12 mouse cellular contexts compared by ENCODE assay signal in the genomic region with DNA sequence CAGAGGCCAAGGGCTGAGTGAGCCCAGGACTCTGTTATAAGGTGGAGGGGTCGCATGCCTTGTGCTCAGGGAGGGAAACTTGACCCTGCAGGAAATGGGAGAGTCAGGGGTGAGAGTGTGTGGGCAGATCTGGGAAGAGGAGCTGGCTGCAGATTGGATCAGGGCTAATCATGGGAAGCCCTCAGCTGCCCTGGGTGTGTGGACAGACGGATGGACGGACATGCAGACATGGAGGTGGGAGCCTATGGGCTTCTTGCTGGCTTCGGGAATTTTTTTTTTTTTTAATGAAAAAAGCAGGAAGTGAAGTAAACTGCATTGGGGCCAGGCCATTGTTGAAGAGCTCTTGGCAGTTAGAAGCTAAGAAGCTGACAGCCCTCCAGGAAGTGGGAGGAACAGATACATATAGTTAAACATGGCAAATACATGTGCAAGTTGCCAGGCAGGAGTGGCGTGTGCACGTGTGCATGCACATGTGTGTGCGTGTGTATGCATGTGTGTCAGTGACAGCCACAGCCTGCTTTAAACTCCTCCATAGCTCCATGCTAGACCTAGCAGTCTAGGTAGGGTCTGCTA. TPM values are rescaled to one million over a fixed set of nuclear protein-coding genes. Genes with fewer than 3 reads are reported as not detected.
DNase-seq lines count a peak whose midpoint lies in the region; ATAC-seq and TF ChIP-seq lines count a peak whose summit lies in the region.
"Had no signal": no experiment of that assay in that cellular context is flagged by ENCODE, and none has a peak within 500 bp of the region (broad histone marks: within the 10 kb centered on the region; RNA-seq: fewer than 3 reads in every experiment).

No protein-coding gene starts in this region.

- peaks cover 3 to 12% of the 10 kb centered on the region in 2 experiments; a peak in 3 of 4 replicates for H3K4me1 ChIP-seq in MEL (ENCODE audit: control insufficient read depth in 1 of 2, insufficient read depth in 2 of 2, low read length in 2 of 2)
- H3K4me1 ChIP-seq in limb, embryonic 15.5 days: peaks cover 26% of the 10 kb centered on the region

- 71% methylated on average over 7 of the region's 7 CpGs for WGBS in limb, embryonic 15.5 days

- H3K79me2 ChIP-seq in MEL (ENCODE audit: control insufficient read depth, insufficient read depth, low read length, poor library complexity): no peaks in the 10 kb centered on the region

- no peaks in the 10 kb centered on the region for H3K27me3 ChIP-seq in MEL (ENCODE audit: control insufficient read depth in 1 of 2, insufficient read depth in 2 of 2, low read length in 2 of 2)
- H3K27me3 ChIP-seq in limb, embryonic 15.5 days: no peaks in the 10 kb centered on the region
- H3K27me3 ChIP-seq: limb, embryonic 13.5 days had no signal

- peak overlapping the region; percentile 18; the same call in 1 of the 2 replicates for H3K4me3 ChIP-seq in layer of hippocampus, adult 2 months
- no peak overlapping the region for H3K4me3 ChIP-seq in MEL (ENCODE audit: control insufficient read depth in 1 of 2, insufficient read depth in 1 of 2, low read depth in 2 of 2, low read length in 2 of 2)
- H3K4me3 ChIP-seq in limb, embryonic 15.5 days: no peak overlapping the region
- H3K4me3 ChIP-seq: limb, embryonic 13.5 days had no signal

- no peak for TF ChIP-seq CTCF in layer of hippocampus, adult 2 months (conservative IDR thresholded peaks at IDR 0.05)
- no peak for TF ChIP-seq CTCF in MEL (IDR thresholded peaks at IDR 0.05 in 2 of 3, conservative IDR thresholded peaks at IDR 0.05 in 1 of 3; ENCODE audit: control insufficient read depth in 1 of 3, insufficient read depth in 1 of 3, low read depth in 2 of 3, low read length in 3 of 3, poor library complexity in 1 of 3, severe bottlenecking in 1 of 3)

- H3K27ac ChIP-seq in layer of hippocampus, adult 2 months: peak overlapping the region; percentile 75
- no peak overlapping the region for H3K27ac ChIP-seq in MEL (ENCODE audit: control insufficient read depth, low read depth, low read length)
- 0 out of 2 replicates have a peak overlapping the region, but pooled peaks have one; percentile 22 for H3K27ac ChIP-seq in limb, embryonic 15.5 days
- H3K27ac ChIP-seq: limb, embryonic 13.5 days had no signal

- peaks cover 1 to 4% of the 10 kb centered on the region in 2 experiments; a peak in 3 of 4 replicates for H3K36me3 ChIP-seq in MEL (ENCODE audit: control insufficient read depth in 1 of 2, insufficient read depth in 2 of 2, low read length in 2 of 2)
- peaks cover 42% of the 10 kb centered on the region for H3K36me3 ChIP-seq in limb, embryonic 15.5 days

- H3K9ac ChIP-seq in MEL (ENCODE audit: control insufficient read depth, low read depth, low read length, poor library complexity, severe bottlenecking): no peak overlapping the region
- H3K9ac ChIP-seq in limb, embryonic 15.5 days: no peak overlapping the region
- H3K9ac ChIP-seq: limb, embryonic 13.5 days had no signal

- peak; percentile 2 for DNase-seq in gastrocnemius, postnatal 10 days
- DNase-seq in gastrocnemius, adult 8-10 months (ENCODE audit: low spot score in 2 of 2): no peak
- DNase-seq in layer of hippocampus, adult 2 months (ENCODE audit: low spot score in 2 of 2): no peak
- DNase-seq in layer of hippocampus, postnatal 25 days (ENCODE audit: extremely low spot score in 1 of 2, low spot score in 1 of 2): no peak
- DNase-seq in MEL (ENCODE audit: low read depth, low spot score): peak; percentile 31
- DNase-seq in frontal cortex, postnatal 10 days (ENCODE audit: low spot score in 2 of 2): no peak
- DNase-seq in spleen, postnatal 14 days (ENCODE audit: low spot score in 2 of 2): no peak
- DNase-seq: cerebellum, adult 9-11 months had no signal

- no peak for TF ChIP-seq POLR2A in MEL (IDR thresholded peaks at IDR 0.05; ENCODE audit: control insufficient read depth in 1 of 2, insufficient read depth in 1 of 2, low read depth in 1 of 2, low read length in 2 of 2, poor library complexity in 1 of 2)

- TF ChIP-seq RAD21 in MEL (IDR thresholded peaks at IDR 0.05; ENCODE audit: low read depth, low read length): no peak

- ATAC-seq in limb, embryonic 15.5 days (ENCODE audit: insufficient number of reproducible peaks, low FRiP score, low TSS enrichment, low read depth): no peak

- no peak for TF ChIP-seq EP300 in MEL (IDR thresholded peaks at IDR 0.05; ENCODE audit: low read depth in 1 of 2, low read length in 2 of 2)

- H3K9me3 ChIP-seq in MEL (replicated peaks; ENCODE audit: insufficient read depth, low read length): no peaks in the 10 kb centered on the region
- H3K9me3 ChIP-seq in limb, embryonic 15.5 days: no peaks in the 10 kb centered on the region
- H3K9me3 ChIP-seq: limb, embryonic 13.5 days had no signal

- H3K4me2 ChIP-seq in limb, embryonic 15.5 days: no peak overlapping the region
- H3K4me2 ChIP-seq: limb, embryonic 13.5 days had no signal

TF ChIP-seq in MEL, 35 proteins besides CTCF, POLR2A, EP300 and RAD21:
- peak; percentile 38; the same call in 1 of the 2 replicates for TF ChIP-seq ELF1 (IDR thresholded peaks at IDR 0.05; ENCODE audit: low read depth, low read length)
- TF ChIP-seq ZNF384 (IDR thresholded peaks at IDR 0.05; ENCODE audit: low read depth, low read length): peak; percentile 77
- no peak for TF ChIP-seq CHD2 (IDR thresholded peaks at IDR 0.05; ENCODE audit: low read length)
- TF ChIP-seq ZC3H11A (IDR thresholded peaks at IDR 0.05; ENCODE audit: low read depth, low read length): no peak
- TF ChIP-seq MXI1 (IDR thresholded peaks at IDR 0.05; ENCODE audit: low read depth, low read length): no peak
- no peak for TF ChIP-seq KAT2A (conservative IDR thresholded peaks at IDR 0.05; ENCODE audit: low read depth, low read length)

RNA-seq across cellular contexts. Expression of gene Tnfrsf25, which starts 14.6 kb away (rescaled TPM):
- 1 to 10 TPM in 1 of 2 experiments, under 1 TPM in 1; 0.82 to 2.9 TPM for total RNA-seq in gastrocnemius, postnatal 10 days (2021)
- under 1 TPM in 3 of 4 experiments, not detected in 1; 0.40 to 0.90 (median 0.85) TPM for total RNA-seq in gastrocnemius, adult 8-10 months (2022)
- 10 to 100 TPM; 22.7 to 48.4 TPM for total RNA-seq in layer of hippocampus, adult 2 months (2021)
- total RNA-seq in layer of hippocampus, postnatal 25 days (2021): 10 to 100 TPM; 26.4 to 42.6 TPM
- 0.49 and 1.1 TPM in 2 replicates for total RNA-seq in MEL (2012; rRNA removed)
- polyA plus RNA-seq in MEL (2012; ENCODE audit: insufficient read depth in 1 of 2, insufficient read length in 2 of 2, low read depth in 1 of 2, low replicate concordance in 2 of 2, missing spikeins in 1 of 2): under 1 TPM in 1 of 2 experiments, not detected in 1; 0.97 TPM
- polyA plus RNA-seq in limb, embryonic 15.5 days (2015; fragmentation: Nextera tagmentation; extraction: Ambion mirVana): 1.1 and 1.2 TPM in 2 replicates

RNA-seq across cellular contexts. Expression of gene Plekhg5, which starts 28.9 kb away (rescaled TPM):
- total RNA-seq in gastrocnemius, postnatal 10 days (2021): 10 to 100 TPM; 14.7 to 22.0 TPM
- total RNA-seq in gastrocnemius, adult 8-10 months (2022): 1 to 10 TPM; 5.2 to 6.1 (median 5.8) TPM
- total RNA-seq in layer of hippocampus, adult 2 months (2021): 100 to 1,000 TPM; 163 to 164 TPM
- 100 to 1,000 TPM; 128 to 173 TPM for total RNA-seq in layer of hippocampus, postnatal 25 days (2021)
- 9.6 and 10.8 TPM in 2 replicates for total RNA-seq in MEL (2012; rRNA removed)
- polyA plus RNA-seq in MEL (2012; ENCODE audit: insufficient read depth in 1 of 2, insufficient read length in 2 of 2, low read depth in 1 of 2, low replicate concordance in 2 of 2, missing spikeins in 1 of 2): 10 to 100 TPM in 1 of 2 experiments, not detected in 1; 19.6 TPM
- 17.1 and 18.5 TPM in 2 replicates for polyA plus RNA-seq in limb, embryonic 15.5 days (2015; fragmentation: Nextera tagmentation; extraction: Ambion mirVana)

RNA-seq across cellular contexts. Expression of gene Espn, which starts 51.0 kb away (rescaled TPM):
- total RNA-seq in gastrocnemius, postnatal 10 days (2021): 1 to 10 TPM; 1.1 to 1.2 TPM
- under 1 TPM; 0.11 to 0.48 (median 0.28) TPM for total RNA-seq in gastrocnemius, adult 8-10 months (2022)
- 1 to 10 TPM; 1.2 to 1.9 TPM for total RNA-seq in layer of hippocampus, adult 2 months (2021)
- total RNA-seq in layer of hippocampus, postnatal 25 days (2021): 1 to 10 TPM; 1.3 to 1.4 TPM
- 4.5 and 5.0 TPM in 2 replicates for total RNA-seq in MEL (2012; rRNA removed)
- 10 to 100 TPM in 1 of 2 experiments, not detected in 1; 19.6 TPM for polyA plus RNA-seq in MEL (2012; ENCODE audit: insufficient read depth in 1 of 2, insufficient read length in 2 of 2, low read depth in 1 of 2, low replicate concordance in 2 of 2, missing spikeins in 1 of 2)
- 1.9 and 2.2 TPM in 2 replicates for polyA plus RNA-seq in limb, embryonic 15.5 days (2015; fragmentation: Nextera tagmentation; extraction: Ambion mirVana)

RNA-seq across cellular contexts. Expression of gene Hes2, which starts 57.5 kb away (rescaled TPM):
- not detected for total RNA-seq in gastrocnemius, postnatal 10 days (2021)
- total RNA-seq in gastrocnemius, adult 8-10 months (2022): not detected
- total RNA-seq in layer of hippocampus, adult 2 months (2021): not detected
- total RNA-seq in layer of hippocampus, postnatal 25 days (2021): not detected
- total RNA-seq in MEL (2012; rRNA removed): 0.20 TPM in 1 of 2 replicates, not detected in the other
- under 1 TPM in 1 of 2 experiments, not detected in 1; 0.28 TPM for polyA plus RNA-seq in MEL (2012; ENCODE audit: insufficient read depth in 1 of 2, insufficient read length in 2 of 2, low read depth in 1 of 2, low replicate concordance in 2 of 2, missing spikeins in 1 of 2)
- polyA plus RNA-seq in limb, embryonic 15.5 days (2015; fragmentation: Nextera tagmentation; extraction: Ambion mirVana): 0.12 and 0.14 TPM in 2 replicates
- total RNA-seq: midbrain, postnatal 0 days had no signal
- polyA plus RNA-seq: C2C12; limb, embryonic 13.5 days; midbrain, postnatal 0 days had no signal

Comparison
In these comparisons a context has a peak if more than half of its experiments do, and no peak if none do; other contexts are left out.
1. DNase-seq: peak in gastrocnemius, postnatal 10 days (single experiment) and MEL (single experiment); none in gastrocnemius, adult 8-10 months (0 of 2), layer of hippocampus, adult 2 months (0 of 2), layer of hippocampus, postnatal 25 days (0 of 2), frontal cortex, postnatal 10 days (0 of 2) and spleen, postnatal 14 days (0 of 2).
2. RNA of gene Tnfrsf25, which starts 14.6 kb away (total RNA-seq): 22.7 to 48.4 TPM in layer of hippocampus, adult 2 months and 26.4 to 42.6 TPM in layer of hippocampus, postnatal 25 days; 0.82 to 2.9 TPM in gastrocnemius, postnatal 10 days, 0.49 to 1.1 TPM in MEL and 0.40 to 0.90 TPM in gastrocnemius, adult 8-10 months; every median in the first group is over 4 times any median in the second.
3. RNA of gene Plekhg5, which starts 28.9 kb away (total RNA-seq): 128 to 173 TPM in layer of hippocampus, postnatal 25 days and 163 to 164 TPM in layer of hippocampus, adult 2 months; 14.7 to 22.0 TPM in gastrocnemius, postnatal 10 days, 9.6 to 10.8 TPM in MEL and 5.2 to 6.1 TPM in gastrocnemius, adult 8-10 months; every median in the first group is over 4 times any median in the second.